Mouse (Mus musculus): ENCODE results near the gene Pitpnm3.

GRCm38 (mm10) chr11:72181136-72181535, 45.6 kb upstream of the Pitpnm3 start:
- no peak for TF ChIP-seq CTCF (IDR thresholded peaks at IDR 0.05; ENCODE audit: low read depth)
- no peak for TF ChIP-seq EP300 (IDR thresholded peaks at IDR 0.05; ENCODE audit: low read depth)

Data from liver, embryonic 14.5 days (tissue).